ENCODE assay signal across 12 mouse cellular contexts in genomic region chr12:51736381-51736780, GRCm38 (mm10). TPM values are rescaled to one million over a fixed set of nuclear protein-coding genes. Genes with fewer than 3 reads are reported as not detected.
DNase-seq lines count a peak whose midpoint lies in the region; ATAC-seq and TF ChIP-seq lines count a peak whose summit lies in the region.
"Had no signal": no experiment of that assay in that cellular context is flagged by ENCODE, and none has a peak within 500 bp of the region (broad histone marks: within the 10 kb centered on the region; RNA-seq: fewer than 3 reads in every experiment).

No protein-coding gene starts in this region.

- intact Hi-C loops in gastrocnemius, adult 2 months (cut with DNase I) = no loop called here
- intact Hi-C loops in gastrocnemius, postnatal 36 days (cut with DNase I) = no loop called here

- H3K27me3 ChIP-seq in kidney, embryonic 14.5 days (ENCODE audit: control insufficient read depth, insufficient read depth, low read length) = no peaks in the 10 kb centered on the region
- H3K27me3 ChIP-seq in ES-Bruce4 (ENCODE audit: control insufficient read depth, insufficient read depth, low read length, poor library complexity, severe bottlenecking) = no peaks in the 10 kb centered on the region
- H3K27me3 ChIP-seq in heart, postnatal 0 days (ENCODE audit: control insufficient read depth, insufficient read depth, low read length) = no peaks in the 10 kb centered on the region
- H3K27me3 ChIP-seq: hindbrain, embryonic 15.5 days had no signal

- no peak overlapping the region for H3K9ac ChIP-seq in kidney, embryonic 14.5 days (ENCODE audit: low read depth, low read length)
- no peak overlapping the region for H3K9ac ChIP-seq in ES-Bruce4 (ENCODE audit: low read depth, poor library complexity, severe bottlenecking)
- 0 out of 2 replicates have a peak overlapping the region, but pooled peaks have one; percentile 25 for H3K9ac ChIP-seq in heart, postnatal 0 days (replicated peaks; ENCODE audit: low read depth, low read length)
- H3K9ac ChIP-seq: hindbrain, embryonic 15.5 days; liver, postnatal 0 days had no signal

- TF ChIP-seq POLR2A in ES-Bruce4 (IDR thresholded peaks at IDR 0.05; ENCODE audit: insufficient read depth, low read length) = no peak

- 76% methylated on average over 3 of the region's 3 CpGs for WGBS in kidney, embryonic 14.5 days
- 34% methylated on average over 3 of the region's 3 CpGs for WGBS in heart, postnatal 0 days

- peaks cover 12% of the 10 kb centered on the region for H3K4me1 ChIP-seq in kidney, embryonic 14.5 days (ENCODE audit: control insufficient read depth, insufficient read depth, low read length)
- peaks cover 5% of the 10 kb centered on the region for H3K4me1 ChIP-seq in ES-Bruce4 (ENCODE audit: control insufficient read depth, insufficient read depth, low read length)
- H3K4me1 ChIP-seq in heart, postnatal 0 days (ENCODE audit: control insufficient read depth, insufficient read depth) = peaks cover 17% of the 10 kb centered on the region

- peak overlapping the region; percentile 72 for H3K27ac ChIP-seq in gastrocnemius, adult 2 months
- 0 out of 2 replicates have a peak overlapping the region, but pooled peaks have one; percentile 1 for H3K27ac ChIP-seq in kidney, embryonic 14.5 days (ENCODE audit: low read depth, low read length)
- H3K27ac ChIP-seq in ES-Bruce4 (ENCODE audit: insufficient read depth, low read length) = peak overlapping the region; percentile 2; the same call in 1 of the 2 replicates
- peak overlapping the region; percentile 66 for H3K27ac ChIP-seq in heart, postnatal 0 days (ENCODE audit: low read depth)
- H3K27ac ChIP-seq: hindbrain, embryonic 15.5 days had no signal

- TF ChIP-seq CTCF in gastrocnemius, adult 2 months (IDR thresholded peaks at IDR 0.05) = no peak
- no peak for TF ChIP-seq CTCF in ES-Bruce4 (IDR thresholded peaks at IDR 0.05; ENCODE audit: low read depth, low read length)
- TF ChIP-seq CTCF in heart, postnatal 0 days (IDR thresholded peaks at IDR 0.05; ENCODE audit: low read depth) = no peak

- DNase-seq in gastrocnemius, adult 2 months = no peak
- no peak for DNase-seq in gastrocnemius, postnatal 36 days
- DNase-seq in kidney, postnatal 10 days = no peak
- no peak for DNase-seq in heart, postnatal 0 days (ENCODE audit: low spot score)
- DNase-seq in adrenal gland, postnatal 25 days = no peak
- no peak for DNase-seq in spleen, postnatal 10 days (ENCODE audit: low spot score in 2 of 2)
- DNase-seq: cerebellum, postnatal 36 days; liver, postnatal 0 days; midbrain, embryonic 14.5 days had no signal

- H3K9me3 ChIP-seq in kidney, embryonic 14.5 days (ENCODE audit: control insufficient read depth, low read length) = no peaks in the 10 kb centered on the region
- H3K9me3 ChIP-seq in ES-Bruce4 (replicated peaks; ENCODE audit: control insufficient read depth, insufficient read depth, low read length, poor library complexity, severe bottlenecking) = no peaks in the 10 kb centered on the region
- H3K9me3 ChIP-seq in heart, postnatal 0 days (replicated peaks; ENCODE audit: control insufficient read depth, low read length) = no peaks in the 10 kb centered on the region
- H3K9me3 ChIP-seq: hindbrain, embryonic 15.5 days had no signal

- ATAC-seq in kidney, embryonic 14.5 days (ENCODE audit: low FRiP score, low TSS enrichment) = peak; percentile 22; the same call in 1 of the 2 replicates
- no peak for ATAC-seq in heart, postnatal 0 days (ENCODE audit: insufficient read depth, low read depth)
- ATAC-seq: liver, postnatal 0 days had no signal

- no peaks in the 10 kb centered on the region for H3K36me3 ChIP-seq in kidney, embryonic 14.5 days (ENCODE audit: control insufficient read depth, insufficient read depth, low read length)
- no peaks in the 10 kb centered on the region for H3K36me3 ChIP-seq in ES-Bruce4 (ENCODE audit: control insufficient read depth, insufficient read depth, low read length, poor library complexity, severe bottlenecking)
- no peaks in the 10 kb centered on the region for H3K36me3 ChIP-seq in heart, postnatal 0 days (replicated peaks; ENCODE audit: control insufficient read depth, insufficient read depth, low read length)
- H3K36me3 ChIP-seq: hindbrain, embryonic 15.5 days had no signal

- H3K4me3 ChIP-seq in gastrocnemius, adult 2 months = no peak overlapping the region
- H3K4me3 ChIP-seq in kidney, embryonic 14.5 days (ENCODE audit: low read length) = no peak overlapping the region
- H3K4me3 ChIP-seq in ES-Bruce4 (ENCODE audit: low read depth, low read length) = no peak overlapping the region
- no peak overlapping the region for H3K4me3 ChIP-seq in heart, postnatal 0 days (ENCODE audit: low read depth, low read length)
- H3K4me3 ChIP-seq: hindbrain, embryonic 15.5 days had no signal

- no peak overlapping the region for H3K4me2 ChIP-seq in kidney, embryonic 14.5 days (replicated peaks; ENCODE audit: low read depth, low read length)
- H3K4me2 ChIP-seq in heart, postnatal 0 days (ENCODE audit: low read depth, low read length) = no peak overlapping the region
- H3K4me2 ChIP-seq: hindbrain, embryonic 15.5 days had no signal

- no peak for TF ChIP-seq EP300 in ES-Bruce4 (IDR thresholded peaks at IDR 0.05; ENCODE audit: insufficient read depth, low read depth, low read length)
- no peak for TF ChIP-seq EP300 in heart, postnatal 0 days (IDR thresholded peaks at IDR 0.05; ENCODE audit: low read depth)

RNA-seq across cellular contexts. Expression of gene Strn3, which starts 44.7 kb away (rescaled TPM):
- total RNA-seq in gastrocnemius, adult 2 months (2021) = 100 to 1,000 TPM; 142 to 174 TPM
- 100 to 1,000 TPM; 129 to 132 TPM for total RNA-seq in gastrocnemius, postnatal 36 days (2021)
- polyA plus RNA-seq in kidney, embryonic 14.5 days (2014; fragmentation: Nextera tagmentation; extraction: Ambion mirVana) = 53.6 and 60.7 TPM in 2 replicates
- 106 and 109 TPM in 2 replicates for polyA plus RNA-seq in ES-Bruce4 (2011; ENCODE audit: insufficient read depth, insufficient read length, low read depth, missing spikeins)
- 69.6 and 73.5 TPM in 2 replicates for total RNA-seq in heart, postnatal 0 days (2014; rRNA removed; ENCODE audit: low replicate concordance)
- 37.1 and 37.4 TPM in 2 replicates for polyA plus RNA-seq in heart, postnatal 0 days (2015; fragmentation: Nextera tagmentation; extraction: Ambion mirVana)
- 85.1 and 89.3 TPM in 2 replicates for total RNA-seq in adrenal gland, postnatal 25 days (2021)

RNA-seq across cellular contexts. Expression of gene Ap4s1, which starts 45.5 kb away (rescaled TPM):
- 10 to 100 TPM; 60.2 to 61.3 TPM for total RNA-seq in gastrocnemius, adult 2 months (2021)
- total RNA-seq in gastrocnemius, postnatal 36 days (2021) = 10 to 100 TPM; 50.4 to 56.7 TPM
- polyA plus RNA-seq in kidney, embryonic 14.5 days (2014; fragmentation: Nextera tagmentation; extraction: Ambion mirVana) = 37.8 and 44.8 TPM in 2 replicates
- polyA plus RNA-seq in ES-Bruce4 (2011; ENCODE audit: insufficient read depth, insufficient read length, low read depth, missing spikeins) = 10.2 and 11.3 TPM in 2 replicates
- total RNA-seq in heart, postnatal 0 days (2014; rRNA removed; ENCODE audit: low replicate concordance) = 25.0 and 47.9 TPM in 2 replicates
- polyA plus RNA-seq in heart, postnatal 0 days (2015; fragmentation: Nextera tagmentation; extraction: Ambion mirVana) = 47.0 and 47.1 TPM in 2 replicates
- 18.3 and 25.8 TPM in 2 replicates for total RNA-seq in adrenal gland, postnatal 25 days (2021)

Comparison
In these comparisons a context has a peak if more than half of its experiments do, and no peak if none do; other contexts are left out.
1. H3K27ac ChIP-seq: peak in every context shown above with its lines; median percentile 72 in gastrocnemius, adult 2 months; 66 in heart, postnatal 0 days; 2 in ES-Bruce4; 1 in kidney, embryonic 14.5 days.